Mouse (Mus musculus): ENCODE measurements around the gene Tcte2.

DNA sequence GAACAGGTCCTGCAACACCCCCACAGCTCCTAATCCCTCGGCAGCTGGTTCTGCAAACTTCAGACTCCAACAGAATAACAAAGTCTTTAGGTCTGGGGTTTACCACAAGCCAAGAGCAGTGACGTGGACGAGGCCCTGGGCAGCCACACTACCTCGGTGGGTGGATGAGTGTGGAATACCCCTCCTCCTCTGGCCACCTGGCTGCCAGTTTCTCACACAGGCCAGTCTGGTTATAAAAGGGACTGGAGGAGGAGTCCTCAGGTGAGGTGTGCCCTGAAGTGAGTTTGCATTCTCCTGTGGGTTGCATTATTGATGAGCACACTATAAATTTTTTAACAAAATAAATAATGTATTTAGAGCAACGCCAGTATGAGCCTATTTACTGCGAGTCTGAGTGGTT lies 49.5 kb downstream of the Tcte2 start:
- TF ChIP-seq CTCF (IDR thresholded peaks at IDR 0.05; ENCODE audit: extremely low read depth, insufficient read depth, low read length) = no peak
- TF ChIP-seq POLR2A (IDR thresholded peaks at IDR 0.05; ENCODE audit: extremely low read depth, insufficient read depth, low read length) = no peak
